Mouse (Mus musculus) thymus, adult 2 months (tissue): ENCODE results near the gene Abcb8.

Source experiments
- CTCF ChIP-seq: fragments of 200-500 bp; IDR thresholded peaks from 2 replicates; pipeline ENCODE4 v1.5.1; 2012; ENCODE audit warnings: mild to moderate bottlenecking, control low read depth, low read length, moderate library complexity, borderline replicate concordance; ENCODE audit not compliant: control insufficient read depth, poor library complexity, insufficient read depth; ENCODE audit errors: extremely low read depth
- POLR2A ChIP-seq: fragments of 200-500 bp; IDR thresholded peaks from 2 replicates; pipeline ENCODE4 v1.6.1; 2012; ENCODE audit warnings: mild to moderate bottlenecking, low read length, control low read depth, moderate library complexity; ENCODE audit not compliant: control insufficient read depth, poor library complexity, insufficient read depth; ENCODE audit errors: extremely low read depth

GRCm38 (mm10) chr5:24416222-24416736 lies 22.8 kb downstream of the Abcb8 start:
- TF ChIP-seq CTCF (no peak; the same call in 1 of the 2 replicates), POLR2A (no peak)
